Mouse (Mus musculus) liver (tissue): Measurements from ENCODE around the gene Keg1.
"Not testable (repeated sequence)": the region's sequence is repeated elsewhere in the genome, so short reads cannot be mapped to it uniquely, and the experiment has no call there.

Source experiments
- DNase-seq: peaks from one replicate; pipeline ENCODE4 v3.0.0-alpha.2; 2020; ENCODE audit warnings: mixed read lengths

The Keg1 gene

DNA sequence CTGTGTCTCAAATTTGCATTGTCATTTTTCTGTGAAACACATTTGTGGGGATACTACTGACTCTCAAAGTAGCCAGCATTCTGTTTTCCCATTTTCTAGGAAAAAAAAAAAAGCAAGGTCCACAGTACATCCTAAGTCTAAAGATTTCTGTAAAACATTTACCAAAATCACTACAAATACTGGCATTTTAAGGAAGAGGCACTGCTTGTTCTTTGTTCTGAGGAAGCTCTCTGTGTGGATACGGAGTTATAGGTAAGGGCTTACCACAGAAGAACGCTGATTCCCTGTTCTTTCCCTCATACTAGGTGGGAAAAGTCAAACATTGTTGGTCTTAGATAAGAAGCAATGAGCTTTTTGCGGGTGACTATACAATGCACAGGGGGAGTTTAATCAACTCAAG, at the start of gene Keg1:
Keg1 (plus strand) TSS at position 197 of the 400 bp plus-strand sequence.
- no peak for DNase-seq

- no peak for DNase-seq
Observed at GRCm38 (mm10) chr19:12649511-12649910, 46.1 kb upstream of the Keg1 start.

- DNase-seq, result no peak
Observed at GRCm38 (mm10) chr19:12666156-12666555, 29.4 kb upstream of the Keg1 start.

DNA sequence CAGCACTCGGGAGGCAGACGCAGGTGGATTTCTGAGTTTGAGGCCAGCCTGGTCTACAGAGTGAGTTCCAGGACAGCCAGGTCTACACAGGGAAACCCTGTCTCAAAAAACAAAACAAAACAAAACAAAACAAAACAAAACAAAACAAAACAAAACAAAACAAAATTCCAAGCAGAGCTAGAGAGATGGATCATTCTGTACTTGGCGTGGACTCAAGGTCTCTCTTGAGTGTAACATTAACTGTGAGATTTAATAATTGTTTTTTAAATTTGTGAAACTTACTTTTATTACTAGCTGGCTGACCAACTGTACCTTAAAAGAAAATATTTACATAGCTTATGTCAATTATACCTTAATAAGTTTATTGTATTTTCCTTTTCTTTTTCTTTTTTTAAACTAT, 27.0 kb upstream of the Keg1 start:
- DNase-seq, result not testable (repeated sequence)

DNA sequence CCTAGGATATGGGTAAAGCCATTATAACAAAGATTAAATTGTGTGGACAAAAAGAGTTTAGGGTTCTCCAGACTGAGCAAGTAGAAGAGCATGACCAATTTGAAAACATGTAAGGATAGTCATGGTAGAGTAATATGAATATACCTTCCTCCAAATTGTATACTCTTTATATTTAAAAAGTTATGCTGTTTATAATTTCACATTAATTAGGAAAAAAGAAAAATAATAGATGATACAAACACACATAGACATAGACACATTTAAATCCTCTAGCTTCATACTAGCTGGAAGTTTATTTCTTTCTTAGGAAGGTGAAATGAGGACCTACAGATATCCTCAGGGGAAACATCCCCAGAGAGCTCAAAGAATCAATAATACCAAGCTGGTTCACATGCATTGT, 25.4 kb upstream of the Keg1 start, which contains the start of gene Olfr1442:
Olfr1442 (plus strand) TSS at position 301 of the 400 bp plus-strand sequence.
- DNase-seq, result no peak

GRCm38 (mm10) chr19:12671051-12671450, 24.5 kb upstream of the Keg1 start:
- no peak for DNase-seq

DNA sequence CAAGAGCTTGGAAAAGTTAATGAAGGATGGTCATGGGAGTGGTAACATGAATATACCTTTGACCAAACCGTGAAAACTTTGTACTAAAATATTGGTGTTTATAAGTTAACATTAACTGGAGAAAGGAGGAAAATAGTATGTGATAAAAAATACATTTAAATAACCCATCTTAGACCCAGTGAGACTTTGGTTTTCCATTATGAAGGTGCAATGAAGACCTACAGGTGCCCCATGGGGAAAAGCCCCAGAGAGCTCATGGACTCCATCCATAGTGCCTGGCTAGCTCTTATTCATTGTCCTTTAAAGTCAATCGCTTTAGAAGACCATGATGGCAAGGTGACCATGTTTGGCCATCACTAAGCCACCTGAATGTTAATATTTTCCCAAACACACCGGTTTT, 17.8 kb upstream of the Keg1 start, which contains the start of gene Olfr1443:
Olfr1443 (plus strand) TSS at position 301 of the 400 bp plus-strand sequence.
- no peak for DNase-seq

- no peak for DNase-seq
Observed at GRCm38 (mm10) chr19:12684638-12685037, 10.9 kb upstream of the Keg1 start.

DNA sequence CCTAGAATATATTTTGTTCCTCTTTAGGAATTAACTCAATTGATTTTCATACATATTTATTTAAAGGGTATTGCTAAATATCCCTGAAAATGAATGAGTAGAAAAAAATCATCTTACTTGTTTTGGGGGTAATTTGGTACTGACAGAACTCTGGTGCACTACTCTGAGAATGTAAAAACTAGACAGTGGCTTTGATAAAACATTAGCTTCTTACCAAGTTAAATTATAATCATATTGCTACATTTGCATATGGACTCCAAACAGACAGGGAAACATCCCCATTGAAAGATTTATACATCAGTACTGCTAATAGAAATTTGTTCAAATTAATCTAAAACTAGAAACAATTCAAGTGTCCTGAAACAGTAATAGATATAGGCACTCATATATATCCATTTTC, 10.4 kb upstream of the Keg1 start:
- no peak for DNase-seq

DNA sequence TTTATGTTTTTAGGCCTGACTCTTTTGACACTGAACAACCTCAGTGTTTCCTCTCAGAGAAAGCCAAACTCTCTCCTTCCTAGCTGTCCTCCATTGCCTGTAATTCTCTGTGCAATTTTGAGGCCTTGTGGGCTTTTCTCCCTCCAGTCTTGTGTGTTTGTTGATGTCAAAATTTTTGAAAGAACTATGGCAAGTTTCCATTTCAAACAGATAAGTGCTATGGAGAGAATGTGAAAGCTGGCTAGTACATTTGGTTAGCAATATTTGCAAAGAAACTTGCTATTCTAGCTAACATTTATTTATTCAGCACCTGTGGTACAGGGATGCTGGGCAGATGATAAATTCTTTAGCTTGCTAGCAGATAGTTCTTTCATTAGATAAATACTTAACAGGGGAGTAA, 635 bp downstream of the Keg1 start:
- DNase-seq, result no peak

- DNase-seq, result no peak
Observed at GRCm38 (mm10) chr19:12708458-12708857, 12.9 kb downstream of the Keg1 start.

DNA sequence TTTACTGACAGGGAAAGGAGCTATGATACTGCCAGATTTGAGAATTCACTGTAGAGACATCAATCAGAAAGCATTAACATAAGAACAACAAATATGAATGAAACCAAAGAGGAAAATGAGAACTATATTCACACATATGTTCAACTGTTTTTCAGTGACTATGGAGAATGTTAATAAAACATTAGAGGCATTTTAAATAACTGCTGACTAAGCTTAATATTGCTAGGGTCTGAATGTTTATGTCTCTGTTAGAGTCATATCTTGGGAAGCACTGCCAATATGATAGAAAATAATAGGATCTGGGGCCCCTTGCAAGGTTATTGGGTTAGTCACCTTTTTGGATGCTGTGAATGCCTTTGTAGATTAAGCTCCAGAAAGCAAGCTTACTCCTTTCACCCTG, 13.4 kb downstream of the Keg1 start:
- no peak for DNase-seq

DNA sequence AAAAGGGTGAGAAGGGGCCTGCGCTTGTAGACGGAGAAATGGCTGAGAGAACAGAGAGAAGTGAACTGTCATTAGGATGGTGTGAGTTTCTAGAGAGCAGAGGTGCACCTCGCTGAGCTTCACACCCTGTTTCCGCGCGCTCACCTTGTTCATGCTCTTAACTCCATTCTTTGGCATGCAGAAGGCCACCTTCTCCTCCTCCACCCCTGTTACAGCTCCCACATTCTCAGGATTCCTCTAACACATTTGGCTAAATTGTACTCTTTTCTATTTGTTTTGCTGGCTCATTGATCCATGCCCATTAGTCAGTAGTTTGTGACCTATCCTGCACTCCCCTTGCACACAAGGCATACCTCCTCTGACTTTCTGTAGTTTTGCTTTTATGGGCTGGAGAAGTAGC, 23.6 kb downstream of the Keg1 start:
- DNase-seq, result no peak

DNA sequence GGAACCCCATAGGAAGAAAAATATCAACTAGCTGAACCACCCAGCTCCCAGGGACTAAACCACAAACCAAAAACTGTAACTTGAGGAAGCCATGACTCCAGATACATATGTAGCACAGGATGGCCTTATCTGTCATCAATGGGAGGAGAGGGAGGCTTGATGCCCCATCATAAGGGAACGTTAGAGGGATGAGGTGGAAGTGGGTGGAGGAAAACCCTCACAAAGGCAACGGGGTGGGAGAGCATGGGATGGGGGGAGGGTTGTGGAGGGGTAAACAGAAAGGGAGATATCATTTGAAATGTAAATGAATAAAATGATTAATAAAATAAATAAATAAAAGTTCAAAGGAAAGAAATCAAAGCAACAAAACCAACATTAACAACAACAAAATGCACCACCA, 24.9 kb downstream of the Keg1 start:
- DNase-seq, result no peak

- not testable (repeated sequence) for DNase-seq
Observed at GRCm38 (mm10) chr19:12720919-12721318, 25.3 kb downstream of the Keg1 start.

DNA sequence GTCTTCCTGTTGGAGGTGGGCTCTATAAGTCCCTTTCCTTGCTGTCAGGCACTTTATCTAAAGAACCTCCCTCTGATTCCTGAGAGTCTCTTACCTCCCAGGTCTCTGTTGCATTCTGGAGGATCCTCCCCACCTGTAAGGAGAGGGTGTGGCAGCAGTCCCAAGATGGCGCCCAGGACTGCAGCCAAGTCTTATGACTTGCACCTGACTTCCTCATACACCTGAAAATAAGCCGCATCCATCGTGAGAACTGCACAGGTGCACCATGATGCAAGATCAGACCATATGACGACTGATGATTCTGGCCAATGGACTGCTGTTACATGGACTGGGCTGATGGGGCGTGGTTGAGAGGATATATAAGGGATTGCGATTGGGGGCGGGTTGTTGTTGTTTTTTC, 26.0 kb downstream of the Keg1 start:
- DNase-seq, result not testable (repeated sequence)

GRCm38 (mm10) chr19:12722308-12722707, 26.7 kb downstream of the Keg1 start:
- peak; percentile 20 for DNase-seq

- no peak for DNase-seq
Observed at GRCm38 (mm10) chr19:12725851-12726250, 30.3 kb downstream of the Keg1 start.

- DNase-seq, result no peak
Observed at GRCm38 (mm10) chr19:12731036-12731435, 35.5 kb downstream of the Keg1 start.

- no peak for DNase-seq
Observed at GRCm38 (mm10) chr19:12731950-12732349, 36.4 kb downstream of the Keg1 start.

DNA sequence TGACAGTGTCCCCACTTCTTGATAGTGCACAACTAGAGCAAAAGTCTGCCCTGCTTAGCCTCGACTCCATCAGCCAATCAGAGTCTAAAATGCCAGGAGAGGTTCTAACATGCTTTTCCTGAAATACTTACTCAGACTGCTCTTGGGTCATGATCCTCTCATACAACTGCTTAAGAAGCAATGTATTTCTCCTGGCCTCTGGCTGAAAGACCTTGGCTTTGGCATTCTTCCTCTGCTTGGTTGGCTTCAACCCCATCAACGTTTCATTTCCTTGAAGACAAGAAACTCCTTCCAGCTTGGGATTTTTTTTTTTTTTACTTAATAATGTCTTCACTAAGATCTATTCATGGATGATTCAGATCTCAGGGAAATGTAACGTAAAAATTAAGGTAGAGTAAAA, 60.7 kb downstream of the Keg1 start:
- no peak for DNase-seq

DNA sequence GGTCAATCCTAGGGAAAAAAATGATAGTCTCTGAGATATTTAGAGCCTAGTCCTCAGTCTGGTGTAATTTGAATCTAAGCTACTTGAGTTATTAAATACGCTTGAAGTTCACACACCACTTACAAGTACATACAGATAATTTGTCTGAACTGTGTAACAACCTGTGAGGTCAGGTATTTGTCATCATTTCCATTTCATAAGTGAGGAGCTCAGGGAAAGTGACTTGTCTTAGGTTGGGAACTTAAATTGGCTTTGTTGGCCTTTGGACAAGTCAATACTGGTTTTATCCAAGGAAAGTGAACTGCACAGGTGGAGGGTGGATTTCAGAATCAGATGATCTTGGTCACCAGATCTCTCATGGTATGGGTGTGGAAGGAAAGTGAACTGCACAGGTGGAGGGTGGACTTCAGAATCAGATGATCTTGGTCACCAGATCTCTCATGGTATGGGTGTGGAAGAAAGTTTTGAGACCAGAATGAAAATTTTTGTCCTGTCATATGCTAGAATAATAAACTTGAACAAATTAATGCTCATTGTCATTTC, 63.4 kb downstream of the Keg1 start:
- no peak for DNase-seq

DNA sequence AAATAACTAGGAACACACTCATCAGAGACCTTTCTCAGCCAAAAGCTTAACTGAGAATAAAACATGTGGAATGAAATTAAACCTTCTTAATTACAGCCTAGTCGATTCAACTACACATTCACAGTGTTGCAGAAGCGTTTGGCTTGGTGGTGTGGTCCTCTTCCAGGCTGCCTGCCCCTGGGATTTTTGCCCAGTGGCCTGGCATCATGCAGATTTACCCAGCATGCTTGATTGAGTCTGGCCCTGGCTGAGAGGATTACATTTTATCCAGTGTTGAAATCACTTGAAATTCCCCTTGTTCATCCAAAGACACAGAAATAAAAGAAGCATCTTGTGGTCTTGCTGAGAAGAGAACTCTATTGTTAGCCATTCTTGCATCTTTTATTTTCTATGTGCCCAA, 64.1 kb downstream of the Keg1 start:
- DNase-seq, result no peak

DNA sequence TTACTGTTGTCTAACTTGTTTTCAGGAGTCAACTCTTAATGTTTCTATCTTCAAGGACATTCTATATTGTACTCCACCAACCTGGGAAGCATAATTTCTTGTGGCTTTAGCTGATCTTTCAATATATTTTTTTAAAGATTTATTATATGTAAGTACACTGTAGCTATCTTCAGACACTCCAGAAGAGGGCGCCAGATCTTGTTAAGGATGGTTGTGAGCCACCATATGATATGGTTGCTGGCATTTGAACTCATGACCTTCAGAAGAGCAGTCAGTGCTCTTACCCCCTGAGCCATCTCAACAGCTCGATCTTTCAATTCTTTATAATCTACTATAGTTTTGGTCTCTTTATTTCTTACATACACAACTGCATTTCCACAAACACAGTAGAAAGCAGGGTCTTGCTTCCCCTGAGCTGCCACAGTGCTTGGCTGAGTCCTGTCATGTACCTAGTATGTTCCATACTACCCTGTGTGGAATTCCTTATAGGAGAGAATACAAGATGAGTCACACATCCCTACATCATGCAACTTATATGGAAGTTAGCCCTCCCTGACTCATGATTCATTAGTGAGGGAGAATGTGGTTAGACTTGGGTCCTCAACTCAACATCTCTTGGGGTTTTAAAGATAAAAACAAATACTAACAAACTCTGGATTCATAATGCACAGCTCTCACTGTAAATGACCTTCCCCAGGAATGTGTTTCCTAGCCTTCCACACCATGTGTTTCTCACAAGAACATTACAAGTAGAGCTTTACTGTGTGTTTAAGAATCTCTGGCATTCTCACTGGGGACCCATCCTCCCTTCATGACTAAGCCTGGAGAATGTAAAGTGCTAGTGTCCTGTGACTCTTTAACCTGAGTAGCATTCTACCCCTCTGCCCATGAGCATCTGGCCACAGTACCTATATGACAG, 66.9 kb downstream of the Keg1 start:
- no peak for DNase-seq
